Comparison of ENCODE assay signal across 9 mouse cellular contexts in the genomic region with DNA sequence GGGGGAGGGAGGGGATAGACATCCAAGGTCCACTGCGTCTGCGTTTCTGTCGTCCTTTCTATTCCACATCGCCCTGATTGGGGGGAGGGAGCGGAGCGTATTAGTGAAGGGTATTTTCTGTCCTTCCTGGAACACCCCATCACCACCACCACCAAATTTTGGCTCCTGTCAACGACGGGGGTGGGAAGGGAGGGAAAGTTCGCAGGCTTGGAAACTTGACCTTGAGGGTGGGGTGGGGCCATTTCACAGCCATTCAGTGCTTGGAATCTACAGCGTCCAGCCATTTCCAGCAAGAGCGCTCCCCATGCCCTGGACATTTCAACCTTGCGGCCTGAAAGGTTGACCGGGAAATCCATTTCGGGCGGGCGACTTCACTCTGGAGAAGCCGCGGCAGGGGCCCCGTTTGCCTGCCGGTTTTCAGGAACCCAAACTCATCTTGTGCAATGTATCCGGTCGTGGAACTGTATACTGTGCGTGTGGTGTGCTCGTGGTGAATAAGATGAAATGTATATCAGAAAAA. TPM values are rescaled to one million over a fixed set of nuclear protein-coding genes. Genes with fewer than 3 reads are reported as not detected.
DNase-seq lines count a peak whose midpoint lies in the region; ATAC-seq and TF ChIP-seq lines count a peak whose summit lies in the region.
"Had no signal": no experiment of that assay in that cellular context is flagged by ENCODE, and none has a peak within 500 bp of the region (broad histone marks: within the 10 kb centered on the region; RNA-seq: fewer than 3 reads in every experiment).

No protein-coding gene starts in this region.

- H3K27me3 ChIP-seq in embryonic facial prominence, embryonic 14.5 days (replicated peaks; ENCODE audit: control insufficient read depth, insufficient read depth, low read length) = peaks cover 98% of the 10 kb centered on the region
- peaks cover 41% of the 10 kb centered on the region for H3K27me3 ChIP-seq in hindbrain, postnatal 0 days (ENCODE audit: insufficient read depth, low read length)
- H3K27me3 ChIP-seq in midbrain, embryonic 14.5 days (ENCODE audit: control insufficient read depth, insufficient read depth, low read length) = peaks cover 64% of the 10 kb centered on the region

- peaks cover 6% of the 10 kb centered on the region; the same call in 1 of the 2 replicates for H3K4me1 ChIP-seq in embryonic facial prominence, embryonic 14.5 days (ENCODE audit: control insufficient read depth, insufficient read depth, low read length)
- no peaks in the 10 kb centered on the region for H3K4me1 ChIP-seq in hindbrain, postnatal 0 days (ENCODE audit: insufficient read depth, low read length)
- H3K4me1 ChIP-seq in midbrain, embryonic 14.5 days (ENCODE audit: control insufficient read depth, insufficient read depth, low read length) = no peaks in the 10 kb centered on the region

- H3K4me2 ChIP-seq in embryonic facial prominence, embryonic 14.5 days (ENCODE audit: low read depth, low read length) = no peak overlapping the region
- H3K4me2 ChIP-seq in hindbrain, postnatal 0 days (ENCODE audit: low read depth, low read length) = peak overlapping the region; percentile 51
- H3K4me2 ChIP-seq in midbrain, embryonic 14.5 days (ENCODE audit: low read length) = peak overlapping the region; percentile 60

- no peak for TF ChIP-seq CTCF in hindbrain, postnatal 0 days (IDR thresholded peaks at IDR 0.05; ENCODE audit: low read depth)

- no peaks in the 10 kb centered on the region for H3K36me3 ChIP-seq in embryonic facial prominence, embryonic 14.5 days (ENCODE audit: control insufficient read depth, insufficient read depth, low read length)
- no peaks in the 10 kb centered on the region for H3K36me3 ChIP-seq in hindbrain, postnatal 0 days (ENCODE audit: insufficient read depth, low read length)
- peaks cover 5% of the 10 kb centered on the region; the same call in 1 of the 2 replicates for H3K36me3 ChIP-seq in midbrain, embryonic 14.5 days (ENCODE audit: control insufficient read depth, insufficient read depth, low read length)

- H3K27ac ChIP-seq in embryonic facial prominence, embryonic 14.5 days (replicated peaks; ENCODE audit: low read depth, low read length) = no peak overlapping the region
- 0 out of 2 replicates have a peak overlapping the region, but pooled peaks have one; percentile 48 for H3K27ac ChIP-seq in hindbrain, postnatal 0 days
- H3K27ac ChIP-seq in midbrain, embryonic 14.5 days (replicated peaks; ENCODE audit: low read depth, low read length) = peak overlapping the region; percentile 93

- H3K4me3 ChIP-seq in embryonic facial prominence, embryonic 14.5 days (ENCODE audit: low read depth, low read length) = peak overlapping the region; percentile 9; the same call in 1 of the 2 replicates
- peak overlapping the region; percentile 40 for H3K4me3 ChIP-seq in hindbrain, postnatal 0 days (ENCODE audit: low read length)
- H3K4me3 ChIP-seq in midbrain, embryonic 14.5 days (replicated peaks; ENCODE audit: low read depth, low read length) = peak overlapping the region; percentile 48

- no peaks in the 10 kb centered on the region for H3K9me3 ChIP-seq in embryonic facial prominence, embryonic 14.5 days (ENCODE audit: control insufficient read depth, low read length)
- no peaks in the 10 kb centered on the region for H3K9me3 ChIP-seq in hindbrain, postnatal 0 days (ENCODE audit: low read length)
- no peaks in the 10 kb centered on the region for H3K9me3 ChIP-seq in midbrain, embryonic 14.5 days (ENCODE audit: control insufficient read depth, low read length)

- WGBS in embryonic facial prominence, embryonic 14.5 days = 2% methylated on average over 23 of the region's 24 CpGs
- 3% methylated on average over 24 of the region's 24 CpGs for WGBS in hindbrain, postnatal 0 days
- under 1% methylated on average over 24 of the region's 24 CpGs for WGBS in midbrain, embryonic 14.5 days

- no peak for ATAC-seq in embryonic facial prominence, embryonic 14.5 days (ENCODE audit: low read depth)
- ATAC-seq in hindbrain, postnatal 0 days = no peak
- no peak for ATAC-seq in midbrain, embryonic 14.5 days (ENCODE audit: low FRiP score, low TSS enrichment)

- H3K9ac ChIP-seq in embryonic facial prominence, embryonic 14.5 days (ENCODE audit: low read depth, low read length) = no peak overlapping the region
- peak overlapping the region; percentile 37 for H3K9ac ChIP-seq in hindbrain, postnatal 0 days (replicated peaks; ENCODE audit: low read length)
- H3K9ac ChIP-seq in midbrain, embryonic 14.5 days (replicated peaks; ENCODE audit: low read length) = peak overlapping the region; percentile 73

- peak; percentile 28 for DNase-seq in embryo, embryonic 11 days
- no peak for DNase-seq in embryo, embryonic 10 days (ENCODE audit: low spot score)
- no peak for DNase-seq in embryonic facial prominence, embryonic 14.5 days (ENCODE audit: low spot score)
- DNase-seq in hindbrain, postnatal 0 days (ENCODE audit: low spot score) = no peak
- DNase-seq in midbrain, embryonic 14.5 days = peak; percentile 40
- DNase-seq in layer of hippocampus, postnatal 10 days (ENCODE audit: low spot score in 2 of 2) = no peak
- DNase-seq in thymus, postnatal 25 days = no peak
- no peak for DNase-seq in layer of hippocampus, adult 18-20 months (ENCODE audit: low spot score in 2 of 2)
- DNase-seq: kidney, adult 18-20 months had no signal

RNA-seq across cellular contexts. Expression of a gene that starts 4.7 kb away (rescaled TPM):
- polyA plus RNA-seq in embryonic facial prominence, embryonic 14.5 days (2014; fragmentation: Nextera tagmentation; extraction: Ambion mirVana) = 0.07 TPM in 1 of 2 replicates, not detected in the other
- 70.4 and 79.8 TPM in 2 replicates for total RNA-seq in hindbrain, postnatal 0 days (2014; rRNA removed)
- 16.5 and 16.7 TPM in 2 replicates for polyA plus RNA-seq in hindbrain, postnatal 0 days (2015; fragmentation: Nextera tagmentation; extraction: Ambion mirVana)
- polyA plus RNA-seq in midbrain, embryonic 14.5 days (2014; fragmentation: Nextera tagmentation; extraction: Ambion mirVana) = 7.6 and 8.6 TPM in 2 replicates
- 10 to 100 TPM; 60.0 to 68.6 TPM for total RNA-seq in layer of hippocampus, postnatal 10 days (2021)
- total RNA-seq in layer of hippocampus, adult 18-20 months (2021) = 10 to 100 TPM; 71.2 to 76.5 TPM

RNA-seq across cellular contexts. Expression of a gene that starts 9.5 kb away (rescaled TPM):
- polyA plus RNA-seq in embryonic facial prominence, embryonic 14.5 days (2014; fragmentation: Nextera tagmentation; extraction: Ambion mirVana) = 10.6 and 13.0 TPM in 2 replicates
- total RNA-seq in hindbrain, postnatal 0 days (2014; rRNA removed) = 18.0 and 25.4 TPM in 2 replicates
- polyA plus RNA-seq in hindbrain, postnatal 0 days (2015; fragmentation: Nextera tagmentation; extraction: Ambion mirVana) = 8.0 and 8.6 TPM in 2 replicates
- polyA plus RNA-seq in midbrain, embryonic 14.5 days (2014; fragmentation: Nextera tagmentation; extraction: Ambion mirVana) = 13.9 and 14.8 TPM in 2 replicates
- 10 to 100 TPM; 10.3 to 11.9 TPM for total RNA-seq in layer of hippocampus, postnatal 10 days (2021)
- total RNA-seq in layer of hippocampus, adult 18-20 months (2021) = 10 to 100 TPM; 10.3 to 12.7 TPM

RNA-seq across cellular contexts. Expression of a gene that starts 50.0 kb away (rescaled TPM):
- 4.3 and 4.7 TPM in 2 replicates for polyA plus RNA-seq in embryonic facial prominence, embryonic 14.5 days (2014; fragmentation: Nextera tagmentation; extraction: Ambion mirVana)
- total RNA-seq in hindbrain, postnatal 0 days (2014; rRNA removed) = 25.9 and 32.4 TPM in 2 replicates
- 29.7 and 30.3 TPM in 2 replicates for polyA plus RNA-seq in hindbrain, postnatal 0 days (2015; fragmentation: Nextera tagmentation; extraction: Ambion mirVana)
- 16.1 and 21.0 TPM in 2 replicates for polyA plus RNA-seq in midbrain, embryonic 14.5 days (2014; fragmentation: Nextera tagmentation; extraction: Ambion mirVana)
- total RNA-seq in layer of hippocampus, postnatal 10 days (2021) = 10 to 100 TPM; 63.1 to 68.0 TPM
- 100 to 1,000 TPM; 141 to 144 TPM for total RNA-seq in layer of hippocampus, adult 18-20 months (2021)

Comparison
In these comparisons a context has a peak if more than half of its experiments do, and no peak if none do; other contexts are left out.
1. DNase-seq: peak in embryo, embryonic 11 days (single experiment) and midbrain, embryonic 14.5 days (single experiment); none in embryo, embryonic 10 days (single experiment), embryonic facial prominence, embryonic 14.5 days (single experiment), hindbrain, postnatal 0 days (single experiment), layer of hippocampus, postnatal 10 days (0 of 2), thymus, postnatal 25 days (single experiment) and layer of hippocampus, adult 18-20 months (0 of 2).
2. Peak in every context shown above with its lines, with median percentiles within 50 percentile points of each other: H3K4me3 ChIP-seq.